Mouse (Mus musculus) kidney, postnatal 25 days (tissue): ENCODE measurements at regions not wholly inside any gene's neighbourhood (a gene's known extent, or its start where the extent isn't known, plus 50 kb on each side); places are given as distances from the start of the nearest gene placed in this dataset.

Experiments used
- DNase-seq, 2 experiments: peaks; one replicate each; pipeline ENCODE4 v3.0.0; 2021; ENCODE audit warnings: mixed read lengths in 2 of 2

- DNase-seq = no peak
These were observed 219.6 kb downstream of the Tmem38b start for GRCm38 (mm10) chr4:54045258-54046029.

- no peak for DNase-seq
These were observed 238.5 kb downstream of the Tmem38b start for GRCm38 (mm10) chr4:54064331-54064730.

GRCm38 (mm10) chr4:54071951-54072350 is 246.1 kb downstream of the Tmem38b start:
- DNase-seq = no peak

- no peak for DNase-seq
These were observed 246.6 kb downstream of the Tmem38b start for GRCm38 (mm10) chr4:54072482-54072881.

- DNase-seq = no peak
These were observed 247.1 kb downstream of the Tmem38b start for GRCm38 (mm10) chr4:54072932-54073331.

- no peak for DNase-seq
These were observed 247.6 kb downstream of the Tmem38b start for GRCm38 (mm10) chr4:54073483-54073882.

- DNase-seq = no peak
These were observed 248.4 kb downstream of the Tmem38b start for GRCm38 (mm10) chr4:54074226-54074625.

GRCm38 (mm10) chr4:54080526-54080925 is 254.7 kb downstream of the Tmem38b start:
- no peak for DNase-seq

GRCm38 (mm10) chr4:54081411-54081810 is 255.6 kb downstream of the Tmem38b start:
- DNase-seq = no peak

- no peak for DNase-seq
These were observed 258.9 kb downstream of the Tmem38b start for GRCm38 (mm10) chr4:54084747-54085146.

GRCm38 (mm10) chr4:54094285-54094997 is 268.6 kb downstream of the Tmem38b start:
- DNase-seq = no peak

GRCm38 (mm10) chr4:54095200-54095930 is 269.5 kb downstream of the Tmem38b start:
- no peak for DNase-seq

- no peak for DNase-seq
These were observed 271.7 kb downstream of the Tmem38b start for GRCm38 (mm10) chr4:54097543-54097942.

GRCm38 (mm10) chr4:54100282-54100681 is 274.4 kb downstream of the Tmem38b start:
- no peak for DNase-seq

GRCm38 (mm10) chr4:54106976-54107375 is 281.1 kb downstream of the Tmem38b start:
- DNase-seq = no peak

GRCm38 (mm10) chr4:54116310-54116709 is 290.5 kb downstream of the Tmem38b start:
- no peak for DNase-seq

- no peak for DNase-seq
These were observed 292.5 kb downstream of the Tmem38b start for GRCm38 (mm10) chr4:54118179-54118846.

GRCm38 (mm10) chr4:54128717-54129698 is 303.2 kb downstream of the Tmem38b start:
- no peak for DNase-seq

GRCm38 (mm10) chr4:54156146-54156545 is 330.3 kb downstream of the Tmem38b start:
- DNase-seq = no peak

GRCm38 (mm10) chr4:54161337-54161993 is 335.6 kb downstream of the Tmem38b start:
- no peak for DNase-seq

- no peak for DNase-seq
These were observed 336.5 kb downstream of the Tmem38b start for GRCm38 (mm10) chr4:54162308-54162707.
